Mouse (Mus musculus): ENCODE data around the gene Rad9a. TPM values are rescaled to one million over a fixed set of nuclear protein-coding genes. Genes with fewer than 3 reads are reported as not detected.
A peak's percentile ranks its signal among the peaks of the same experiment; 100 is the strongest.

The Rad9a gene
- total RNA-seq, 2 experiments from 2014 or later, result 2.6 to 2.8 TPM

GRCm38 (mm10) chr19:4194021-4194724 is 7.3 kb downstream of the Rad9a start:
- no peak for DNase-seq (ENCODE audit: low spot score)

GRCm38 (mm10) chr19:4193129-4193528 is 8.3 kb downstream of the Rad9a start:
- no peak for DNase-seq (ENCODE audit: low spot score)

DNA sequence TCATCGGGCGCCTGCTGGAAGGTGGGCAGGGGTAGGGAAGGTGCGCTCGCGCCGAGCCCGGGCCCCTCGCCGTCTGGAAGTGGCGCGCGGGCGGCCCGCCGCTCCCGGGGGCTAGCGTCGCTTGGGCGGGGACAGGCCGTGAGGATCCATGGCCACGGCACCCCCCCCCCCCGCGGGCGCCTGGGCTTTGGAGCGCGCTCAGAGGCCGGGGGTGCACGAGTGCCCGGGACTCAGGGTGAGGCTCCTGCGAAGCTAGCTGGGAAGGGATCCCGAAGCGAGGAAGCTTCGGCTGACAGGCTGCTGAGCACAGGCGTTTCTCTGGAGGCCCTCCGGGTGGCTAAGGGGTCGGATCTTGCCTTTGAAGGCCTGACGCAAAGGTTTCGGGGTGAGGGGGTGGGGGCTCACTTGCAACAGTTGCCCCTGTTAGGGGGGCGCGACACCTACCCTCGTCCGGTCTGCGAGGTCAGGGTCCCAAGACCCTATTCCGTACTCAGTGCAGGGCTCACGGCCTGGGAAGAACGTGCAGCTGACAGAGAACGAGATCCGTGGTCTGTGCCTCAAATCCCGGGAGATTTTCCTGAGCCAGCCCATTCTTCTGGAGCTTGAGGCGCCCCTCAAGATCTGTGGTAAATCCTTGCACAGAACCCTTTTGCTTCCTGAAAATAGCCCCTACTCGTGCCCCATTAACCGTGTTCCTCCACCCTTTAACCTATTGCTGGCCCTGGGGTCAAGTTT is 9.0 kb downstream of the Rad9a start:
- no peak for DNase-seq (ENCODE audit: low spot score)

DNA sequence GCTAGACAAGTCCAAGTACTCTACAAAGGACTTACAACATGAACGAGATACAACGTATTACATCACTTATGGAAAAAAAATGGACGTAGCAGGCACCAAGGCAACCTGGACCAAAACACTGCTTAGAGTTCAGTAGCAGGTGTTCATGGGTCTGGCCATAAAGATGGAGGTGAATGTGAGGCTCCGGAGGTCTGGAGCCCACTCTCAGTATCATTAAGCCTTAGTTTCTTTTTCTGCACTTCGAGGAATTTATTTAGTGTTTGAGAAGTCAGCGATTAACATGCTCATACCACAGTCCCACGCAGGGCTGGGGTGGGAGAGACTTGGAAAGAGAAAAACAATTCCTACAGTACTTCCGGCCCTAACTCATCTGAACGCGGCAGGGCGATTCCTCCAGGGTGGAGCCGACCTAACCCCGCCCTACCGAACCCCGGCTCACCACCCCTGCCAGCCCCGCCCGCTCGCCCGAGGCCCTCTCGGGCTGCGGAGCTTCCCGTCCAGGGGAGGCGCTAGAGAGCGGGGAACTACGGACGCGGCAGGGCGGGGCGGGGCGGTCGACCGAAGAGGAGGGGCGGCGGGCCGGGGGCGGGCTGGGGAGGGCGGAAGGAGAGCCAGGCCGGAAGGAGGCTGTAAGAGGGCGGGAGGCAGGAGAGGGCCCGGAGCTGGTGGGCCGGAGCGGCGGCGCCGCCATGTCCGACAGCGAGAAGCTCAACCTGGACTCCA is 9.8 kb downstream of the Rad9a start, which contains the start of gene Ppp1ca:
Gene Ppp1ca (plus strand): TSS at position 538 of the 723 bp plus-strand sequence.
- DNase-seq (ENCODE audit: low spot score), result peak; percentile 96

DNA sequence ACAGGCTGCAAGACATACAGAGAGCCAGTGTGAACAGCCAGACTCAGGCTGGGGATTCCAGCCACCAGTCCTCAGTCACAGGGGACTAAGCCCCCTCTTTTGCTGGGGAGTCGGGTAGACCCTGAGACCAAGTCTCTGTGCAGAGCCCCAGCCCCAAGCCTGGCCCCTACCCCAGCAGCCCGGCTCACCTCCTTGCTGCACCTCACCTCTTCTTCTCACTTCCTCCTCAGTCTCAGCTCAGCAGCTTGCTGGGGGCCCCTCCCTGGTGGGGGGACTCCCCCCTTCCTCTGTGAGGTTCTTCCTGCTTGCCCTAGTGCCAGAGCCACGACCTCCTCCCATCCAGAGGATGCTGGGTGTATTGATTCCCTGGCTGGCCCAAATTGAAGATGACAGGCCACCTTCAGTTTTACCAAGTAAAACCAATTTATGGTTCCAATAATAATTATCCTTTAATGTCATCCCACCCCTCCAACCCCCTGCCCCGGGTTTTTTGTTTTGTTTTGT is 10.6 kb downstream of the Rad9a start, which contains the start of gene Tbc1d10c:
Gene Tbc1d10c (minus strand): TSS at position 454 of the 504 bp plus-strand sequence.
- DNase-seq (ENCODE audit: low spot score), result no peak

DNA sequence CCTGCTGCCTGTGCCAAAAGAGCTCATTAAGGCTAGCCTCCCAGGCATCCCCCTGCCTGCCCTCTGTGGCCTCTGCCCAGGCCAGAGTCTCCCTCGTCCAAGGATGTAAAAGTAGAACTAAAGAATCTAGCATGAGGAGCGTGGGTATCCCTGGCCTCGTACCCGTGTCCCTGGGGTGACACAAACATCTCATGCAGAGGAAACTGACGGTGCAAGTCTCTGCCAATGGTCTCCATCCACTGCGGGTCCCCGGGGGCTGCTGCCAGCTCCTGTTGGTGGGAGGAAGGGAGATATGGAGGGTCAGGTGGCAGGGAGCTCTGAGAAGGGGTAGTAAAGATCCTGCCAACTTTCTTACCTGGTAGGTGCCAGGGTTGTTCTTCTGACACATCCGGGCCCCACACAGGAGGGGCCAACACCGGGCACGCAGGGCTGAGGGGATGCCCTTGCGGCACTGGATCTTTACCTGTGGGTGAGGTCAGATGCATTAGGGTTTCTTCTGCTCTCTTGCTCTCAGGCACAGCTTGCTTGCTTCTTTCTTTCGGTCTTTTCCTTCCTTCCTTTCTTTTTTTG is 12.3 kb downstream of the Rad9a start:
- DNase-seq (ENCODE audit: low spot score), result no peak

- DNase-seq (ENCODE audit: low spot score), result peak; percentile 56
Measured at GRCm38 (mm10) chr19:4187303-4187702, 14.2 kb downstream of the Rad9a start.

GRCm38 (mm10) chr19:4184976-4185975 is 16.2 kb downstream of the Rad9a start:
- no peak for DNase-seq (ENCODE audit: low spot score)

GRCm38 (mm10) chr19:4183689-4184088 is 17.8 kb downstream of the Rad9a start:
- DNase-seq (ENCODE audit: low spot score), result no peak

- DNase-seq (ENCODE audit: low spot score), result peak; percentile 41
Measured at GRCm38 (mm10) chr19:4181892-4182291, 19.6 kb downstream of the Rad9a start.

- DNase-seq (ENCODE audit: low spot score), result no peak
Measured at GRCm38 (mm10) chr19:4180411-4180810, 21.1 kb downstream of the Rad9a start.

DNA sequence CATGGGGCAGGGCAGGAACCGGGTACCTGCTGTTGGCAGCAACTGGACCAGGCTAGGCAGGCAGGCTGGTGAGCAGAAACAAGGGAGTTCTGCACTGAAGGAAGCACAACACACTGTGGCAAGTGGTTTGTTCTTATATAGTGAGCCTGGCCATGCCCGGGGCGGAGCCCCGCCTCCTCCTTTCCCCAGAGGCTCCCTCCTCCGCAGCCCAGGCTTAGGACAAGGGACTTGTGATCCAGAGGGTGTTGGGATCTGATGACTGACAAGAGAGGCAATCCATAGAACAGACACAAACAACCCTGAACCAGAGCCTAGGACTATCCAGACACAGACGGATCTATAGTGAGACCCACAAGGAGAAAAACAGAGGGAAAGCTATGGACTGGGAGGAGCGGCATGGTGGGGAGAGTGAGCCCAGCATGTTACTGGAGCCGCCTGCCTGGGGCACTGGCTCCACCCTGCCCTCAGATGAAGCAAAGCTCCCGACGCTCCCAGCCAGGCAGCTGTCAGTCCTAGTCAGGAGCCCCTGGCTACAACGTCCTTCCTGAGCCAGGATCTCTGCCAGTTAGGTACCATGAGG is 26.0 kb downstream of the Rad9a start, which contains the start of gene Carns1:
Gene Carns1 (minus strand): TSS at position 112 of the 580 bp plus-strand sequence.
- DNase-seq (ENCODE audit: low spot score), result peak; percentile 57

DNA sequence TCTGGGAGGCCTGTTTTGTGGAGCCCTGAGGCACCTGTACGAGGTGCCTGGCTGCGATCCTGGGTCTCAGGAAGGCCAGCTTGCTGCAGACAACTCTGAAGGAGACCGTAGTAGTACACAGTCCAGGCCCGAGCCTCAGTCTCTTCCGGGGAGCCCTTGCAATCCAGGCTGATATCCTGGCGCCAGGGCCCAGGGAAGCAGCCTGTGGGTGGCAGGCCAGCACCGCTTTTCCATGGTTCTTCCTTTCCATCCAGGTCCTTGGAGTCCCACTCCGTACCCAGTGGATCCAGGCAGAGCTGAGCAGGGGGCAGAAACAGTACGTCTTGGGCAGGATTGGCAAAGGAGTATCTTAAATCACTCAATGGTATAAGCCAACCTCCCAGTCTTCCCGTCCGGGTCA is 28.5 kb downstream of the Rad9a start:
- no peak for DNase-seq (ENCODE audit: low spot score)

- DNase-seq (ENCODE audit: low spot score), result peak; percentile 43
Measured at GRCm38 (mm10) chr19:4171393-4172290, 29.8 kb downstream of the Rad9a start.

DNA sequence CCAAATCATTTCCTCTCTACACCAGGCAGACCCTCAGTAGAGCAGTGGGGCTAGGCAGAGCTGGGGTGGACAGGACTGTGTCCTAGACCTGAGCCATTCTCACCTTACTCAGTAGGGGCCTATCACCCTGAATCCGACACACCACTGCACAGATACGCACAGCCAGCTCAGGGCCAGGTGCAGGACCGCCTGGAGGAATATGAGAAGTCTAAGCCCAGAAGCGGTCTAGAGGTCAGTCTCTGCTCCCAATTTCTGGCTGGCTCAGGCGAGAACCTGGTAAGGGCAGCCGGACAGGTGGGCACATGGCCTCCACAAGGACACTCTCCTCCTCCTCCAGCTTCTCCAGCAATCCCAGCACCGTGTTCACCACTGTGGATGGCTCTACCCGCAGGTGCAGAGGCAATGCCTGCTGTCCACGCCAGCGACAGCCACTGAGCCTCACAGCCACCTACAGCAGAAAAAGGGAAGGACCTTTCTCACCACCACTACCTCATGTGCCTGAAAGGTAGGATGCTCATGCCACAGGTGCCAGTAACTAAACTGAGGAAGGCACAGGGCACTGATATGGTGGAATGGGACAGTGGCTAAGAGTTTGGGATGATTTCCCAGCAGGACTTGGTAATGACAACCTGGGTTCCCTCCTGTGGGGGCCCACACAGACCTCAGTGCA is 30.6 kb downstream of the Rad9a start:
- no peak for DNase-seq (ENCODE audit: low spot score)

DNA sequence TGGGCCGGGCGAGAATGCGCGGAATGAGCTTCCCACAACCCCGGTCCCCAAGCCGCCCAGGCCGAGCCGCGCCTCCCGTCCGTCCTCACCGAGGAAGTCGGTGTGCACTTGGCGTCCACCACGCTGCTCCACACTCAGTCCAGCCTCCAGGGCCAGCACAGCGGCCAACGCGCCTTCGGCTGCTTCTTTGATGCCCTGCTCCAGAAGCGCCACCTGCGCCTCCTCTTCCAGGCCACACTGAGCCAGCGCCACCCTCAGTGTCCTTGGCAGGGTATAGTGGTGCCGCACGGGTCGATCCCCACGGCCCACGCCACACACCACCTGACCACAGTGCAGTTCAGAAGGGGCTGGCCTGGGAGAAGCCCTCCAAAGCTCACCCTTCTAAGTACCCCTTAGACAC is 31.7 kb downstream of the Rad9a start:
- no peak for DNase-seq (ENCODE audit: low spot score)

DNA sequence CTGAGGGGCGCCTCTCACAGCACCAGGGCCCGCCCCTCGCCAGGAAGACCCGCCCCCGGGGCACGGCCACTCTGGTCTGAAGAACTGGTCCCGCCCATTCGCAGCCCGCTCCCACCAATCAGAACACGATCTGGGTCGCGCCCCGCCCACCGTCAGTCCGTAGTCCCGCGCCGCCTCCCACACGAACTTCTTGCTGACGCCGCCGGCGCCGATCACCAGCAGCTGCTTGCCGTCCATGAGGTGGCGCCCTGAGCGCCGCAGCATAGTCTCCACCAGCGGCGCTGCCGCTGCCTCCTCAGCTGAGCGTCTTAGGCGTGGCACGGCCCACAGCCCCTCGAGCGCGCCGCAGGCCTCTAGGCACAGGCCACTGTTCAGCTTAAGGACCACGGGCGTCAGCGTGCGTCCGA is 32.1 kb downstream of the Rad9a start:
- peak; percentile 100 for DNase-seq (ENCODE audit: low spot score)
